Mouse (Mus musculus): ENCODE results near the gene Sowahb. TPM values are rescaled to one million over a fixed set of nuclear protein-coding genes. Genes with fewer than 3 reads are reported as not detected.

Gene Sowahb
- polyA plus RNA-seq, 1 experiment: 0.01 TPM

DNA sequence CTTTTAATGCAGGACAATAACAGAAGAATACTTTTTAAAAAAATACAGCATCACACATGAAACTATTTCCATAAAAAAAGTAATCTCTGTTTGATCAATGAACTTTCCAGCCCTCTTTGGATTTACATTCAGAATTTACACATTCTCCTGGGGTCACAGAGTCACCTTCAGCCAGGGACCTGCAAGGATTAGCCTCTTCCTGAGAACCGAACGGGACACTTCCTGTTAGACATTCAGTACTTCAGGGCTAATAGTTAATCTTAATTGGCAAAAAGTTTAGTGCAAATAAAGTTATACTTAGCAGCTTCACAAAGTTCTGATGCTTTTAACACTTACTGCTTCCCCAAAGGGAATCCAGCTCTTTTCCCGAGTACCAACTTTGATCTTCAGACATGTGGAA, 3.5 kb downstream of the Sowahb start:
- H3K79me2 ChIP-seq (ENCODE audit: control insufficient read depth, insufficient read depth): no peaks in the 10 kb centered on the region
- H3K36me3 ChIP-seq (ENCODE audit: control insufficient read depth, insufficient read depth): no peaks in the 10 kb centered on the region
- TF ChIP-seq CEBPB (IDR thresholded peaks at IDR 0.05; ENCODE audit: low read depth) (no peak), CTCF (IDR thresholded peaks at IDR 0.05; ENCODE audit: control insufficient read depth, insufficient read depth, insufficient read length) (no peak), MAX (IDR thresholded peaks at IDR 0.05) (no peak), MYOD1 (IDR thresholded peaks at IDR 0.05; ENCODE audit: control insufficient read depth, insufficient read length, low read depth) (no peak), USF1 (IDR thresholded peaks at IDR 0.05; ENCODE audit: low read depth) (no peak), FOSL1 (IDR thresholded peaks at IDR 0.05; ENCODE audit: insufficient read depth, low read length, poor library complexity, severe bottlenecking) (no peak), MYOG (IDR thresholded peaks at IDR 0.05; ENCODE audit: control insufficient read depth, extremely low read depth, insufficient read length) (no peak)

DNA sequence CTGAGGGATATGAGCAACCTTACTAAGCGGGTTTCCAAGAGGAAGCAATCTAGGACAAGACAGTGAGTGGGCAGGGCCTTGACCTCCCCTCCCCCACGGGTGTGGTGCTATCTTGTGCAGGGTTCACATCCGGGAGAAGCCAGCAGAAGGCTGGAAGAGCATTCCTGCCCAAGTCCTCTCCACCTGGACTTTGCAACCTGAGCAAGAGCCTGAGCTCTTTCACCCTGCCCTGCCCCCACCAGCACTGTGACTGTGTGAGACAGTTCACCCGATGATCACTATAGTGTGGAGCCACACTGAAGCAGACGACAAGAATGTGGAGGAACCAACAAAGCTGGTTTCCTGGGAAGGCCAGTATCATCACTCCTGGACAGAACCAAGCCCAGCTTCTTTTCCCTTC, 4.7 kb downstream of the Sowahb start:
- Histone ChIP-seq H3ac (ENCODE audit: control insufficient read depth, insufficient read length, low read depth) (no peak overlapping the region), H3K27me3 (ENCODE audit: control insufficient read depth, insufficient read depth, insufficient read length) (peaks cover 25% of the 10 kb centered on the region), H3K36me3 (ENCODE audit: control insufficient read depth, insufficient read depth) (no peaks in the 10 kb centered on the region), H3K79me2 (ENCODE audit: control insufficient read depth, insufficient read depth) (no peaks in the 10 kb centered on the region), H3K4me3 (ENCODE audit: insufficient read depth, poor library complexity, severe bottlenecking) (no peak overlapping the region), H3K79me3 (ENCODE audit: low read depth) (no peaks in the 10 kb centered on the region)
- no peak for TF ChIP-seq USF1 (IDR thresholded peaks at IDR 0.05; ENCODE audit: low read depth)
- no peak for TF ChIP-seq MYOD1 (IDR thresholded peaks at IDR 0.05; ENCODE audit: control insufficient read depth, insufficient read length, low read depth)
- no peak for TF ChIP-seq CEBPB (IDR thresholded peaks at IDR 0.05; ENCODE audit: low read depth)
- no peak for TF ChIP-seq MAX (IDR thresholded peaks at IDR 0.05)
- no peak for TF ChIP-seq CTCF (IDR thresholded peaks at IDR 0.05; ENCODE audit: control insufficient read depth, insufficient read depth, insufficient read length)
- no peak for TF ChIP-seq MYOG (IDR thresholded peaks at IDR 0.05; ENCODE audit: control insufficient read depth, extremely low read depth, insufficient read length)
- TF ChIP-seq FOSL1 (IDR thresholded peaks at IDR 0.05; ENCODE audit: insufficient read depth, low read length, poor library complexity, severe bottlenecking): no peak

More for the DNA sequence above, 3.5 kb downstream of the Sowahb start:
- no peak overlapping the region for H3ac ChIP-seq (ENCODE audit: control insufficient read depth, insufficient read length, low read depth)
- H3K27me3 ChIP-seq (ENCODE audit: control insufficient read depth, insufficient read depth, insufficient read length): peaks cover 29% of the 10 kb centered on the region
- no peaks in the 10 kb centered on the region for H3K79me3 ChIP-seq (ENCODE audit: low read depth)
- H3K4me3 ChIP-seq (ENCODE audit: insufficient read depth, poor library complexity, severe bottlenecking): no peak overlapping the region

DNA sequence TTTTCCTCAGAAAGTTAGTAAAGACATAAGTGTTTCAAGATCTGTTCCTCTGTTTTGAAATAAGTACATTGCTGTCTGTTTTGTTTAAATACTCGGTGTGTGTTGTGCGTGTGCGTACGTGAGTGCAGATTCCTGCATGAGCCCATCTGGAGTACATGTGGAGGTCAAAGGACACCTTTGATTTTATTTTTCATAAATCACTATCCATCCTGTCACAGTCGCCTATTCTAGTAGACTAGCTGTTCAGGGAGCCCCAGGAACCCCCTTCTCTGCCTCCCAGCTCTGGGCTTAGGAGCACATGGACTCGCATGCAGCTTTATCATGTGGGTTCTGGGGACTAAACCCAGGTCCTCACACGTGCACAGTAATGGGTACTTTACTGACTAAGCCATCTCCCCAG, 8.6 kb downstream of the Sowahb start:
- no peaks in the 10 kb centered on the region for H3K36me3 ChIP-seq (ENCODE audit: control insufficient read depth, insufficient read depth)
- TF ChIP-seq CTCF (IDR thresholded peaks at IDR 0.05; ENCODE audit: control insufficient read depth, insufficient read depth, insufficient read length): no peak
- no peak for TF ChIP-seq MYOG (IDR thresholded peaks at IDR 0.05; ENCODE audit: control insufficient read depth, extremely low read depth, insufficient read length)
- no peak for TF ChIP-seq CEBPB (IDR thresholded peaks at IDR 0.05; ENCODE audit: low read depth)
- no peak for TF ChIP-seq FOSL1 (IDR thresholded peaks at IDR 0.05; ENCODE audit: insufficient read depth, low read length, poor library complexity, severe bottlenecking)
- TF ChIP-seq USF1 (IDR thresholded peaks at IDR 0.05; ENCODE audit: low read depth): no peak
- TF ChIP-seq MYOD1 (IDR thresholded peaks at IDR 0.05; ENCODE audit: control insufficient read depth, insufficient read length, low read depth): no peak
- TF ChIP-seq MAX (IDR thresholded peaks at IDR 0.05): no peak

DNA sequence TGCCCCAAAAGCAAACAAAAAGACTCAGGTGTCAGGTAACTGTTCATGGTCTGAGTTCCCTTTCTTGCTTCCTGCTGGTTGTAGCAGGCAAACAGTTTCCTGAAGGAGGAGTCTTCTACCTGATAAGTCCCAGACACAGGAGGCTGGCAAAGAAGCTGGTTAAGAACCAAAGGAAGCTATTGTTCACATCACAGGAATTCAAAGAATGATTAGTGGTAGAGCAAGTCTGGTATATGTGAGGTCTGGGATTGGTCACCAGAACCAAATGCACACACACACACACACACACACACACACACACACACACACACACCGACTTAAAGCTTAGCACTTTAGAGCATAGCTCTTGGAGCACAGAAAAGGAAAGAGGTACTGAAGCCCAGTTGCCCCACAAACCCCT, 9.5 kb downstream of the Sowahb start:
- no peaks in the 10 kb centered on the region for H3K79me3 ChIP-seq (ENCODE audit: low read depth)
- no peak overlapping the region for H3ac ChIP-seq (ENCODE audit: control insufficient read depth, insufficient read length, low read depth)
- no peaks in the 10 kb centered on the region for H3K36me3 ChIP-seq (ENCODE audit: control insufficient read depth, insufficient read depth)
- TF ChIP-seq MYOG (IDR thresholded peaks at IDR 0.05; ENCODE audit: control insufficient read depth, extremely low read depth, insufficient read length) (no peak), MYOD1 (IDR thresholded peaks at IDR 0.05; ENCODE audit: control insufficient read depth, insufficient read length, low read depth) (no peak), MAX (IDR thresholded peaks at IDR 0.05) (no peak)
- H3K4me3 ChIP-seq (ENCODE audit: insufficient read depth, poor library complexity, severe bottlenecking): no peak overlapping the region
- no peaks in the 10 kb centered on the region for H3K79me2 ChIP-seq (ENCODE audit: control insufficient read depth, insufficient read depth)
- H3K27me3 ChIP-seq (ENCODE audit: control insufficient read depth, insufficient read depth, insufficient read length): no peaks in the 10 kb centered on the region

More for the DNA sequence above, 8.6 kb downstream of the Sowahb start:
- Histone ChIP-seq H3K4me3 (ENCODE audit: insufficient read depth, poor library complexity, severe bottlenecking) (no peak overlapping the region), H3K79me3 (ENCODE audit: low read depth) (no peaks in the 10 kb centered on the region), H3ac (ENCODE audit: control insufficient read depth, insufficient read length, low read depth) (no peak overlapping the region), H3K27me3 (ENCODE audit: control insufficient read depth, insufficient read depth, insufficient read length) (no peaks in the 10 kb centered on the region), H3K79me2 (ENCODE audit: control insufficient read depth, insufficient read depth) (no peaks in the 10 kb centered on the region)

DNA sequence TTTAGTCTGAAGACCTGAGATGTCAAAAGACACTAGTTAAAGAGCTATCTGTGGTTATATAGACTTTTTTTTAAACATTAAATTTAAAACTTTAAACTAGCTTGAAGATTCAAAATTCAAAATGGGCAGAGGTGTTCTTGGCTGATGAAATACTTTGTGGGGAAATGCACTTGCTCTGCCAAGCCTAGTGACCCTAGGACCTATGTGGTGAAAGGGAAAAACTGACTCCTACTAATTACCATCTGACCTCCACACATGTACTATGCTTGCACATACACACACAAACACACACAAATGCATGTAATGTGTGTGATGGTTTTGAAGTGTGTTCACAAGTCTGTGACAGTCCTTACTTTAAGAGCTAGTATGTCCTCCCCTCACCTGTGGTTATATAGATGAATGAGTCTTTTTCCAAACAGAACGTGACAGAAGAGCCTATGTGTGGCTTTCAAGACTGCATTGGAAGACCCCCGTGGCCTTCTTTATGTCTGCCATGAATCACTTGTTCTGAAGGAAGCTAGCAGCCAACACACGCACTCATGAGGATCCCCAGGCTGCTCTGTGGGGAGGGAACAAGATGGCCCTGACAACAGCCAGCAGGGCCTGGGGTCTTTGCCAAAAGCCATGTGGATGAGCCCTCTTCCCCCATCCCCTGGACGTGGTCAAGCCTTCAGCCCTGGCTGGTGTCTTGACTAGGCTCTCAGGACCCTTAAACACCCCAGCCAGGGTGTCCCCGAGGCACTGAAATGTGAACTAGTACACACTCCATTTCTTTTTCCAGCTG, 11.5 kb downstream of the Sowahb start:
- Histone ChIP-seq H3K79me2 (ENCODE audit: control insufficient read depth, insufficient read depth) (no peaks in the 10 kb centered on the region), H3K4me3 (ENCODE audit: insufficient read depth, poor library complexity, severe bottlenecking) (no peak overlapping the region), H3K79me3 (ENCODE audit: low read depth) (no peaks in the 10 kb centered on the region), H3ac (ENCODE audit: control insufficient read depth, insufficient read length, low read depth) (no peak overlapping the region), H3K27me3 (ENCODE audit: control insufficient read depth, insufficient read depth, insufficient read length) (no peaks in the 10 kb centered on the region), H3K36me3 (ENCODE audit: control insufficient read depth, insufficient read depth) (no peaks in the 10 kb centered on the region)
- TF ChIP-seq CEBPB (IDR thresholded peaks at IDR 0.05; ENCODE audit: low read depth): no peak
- no peak for TF ChIP-seq MAX (IDR thresholded peaks at IDR 0.05)
- no peak for TF ChIP-seq MYOG (IDR thresholded peaks at IDR 0.05; ENCODE audit: control insufficient read depth, extremely low read depth, insufficient read length)
- TF ChIP-seq MYOD1 (IDR thresholded peaks at IDR 0.05; ENCODE audit: control insufficient read depth, insufficient read length, low read depth): no peak
- TF ChIP-seq FOSL1 (IDR thresholded peaks at IDR 0.05; ENCODE audit: insufficient read depth, low read length, poor library complexity, severe bottlenecking): no peak
- no peak for TF ChIP-seq CTCF (IDR thresholded peaks at IDR 0.05; ENCODE audit: control insufficient read depth, insufficient read depth, insufficient read length)

Measured in C2C12 (cell line).